Mouse (Mus musculus) left cerebral cortex, postnatal 14 days (tissue): ENCODE data around the gene Psma7. TPM values are rescaled to one million over a fixed set of nuclear protein-coding genes. Genes with fewer than 3 reads are reported as not detected.

Experiments used
- DNase-seq, 2 experiments: peaks; one replicate each; pipeline ENCODE4 v3.0.0; 2021 to 2022; ENCODE audit warnings: low spot score in 2 of 2, mixed read lengths in 1 of 2
- intact Hi-C: fragments of 180-260 bp; cut with DNase I; formaldehyde crosslinking; loops from one replicate; pipeline ENCODE4 v1.15.1; 2025
- total RNA-seq, 2 experiments: library from RNA; stranded (reverse); gene quantifications; 2 replicates each; pipeline ENCODE4 v1.2.3; 2021

Psma7 gene
- total RNA-seq, 2 experiments from 2014 or later: 190 to 195 TPM

DNA sequence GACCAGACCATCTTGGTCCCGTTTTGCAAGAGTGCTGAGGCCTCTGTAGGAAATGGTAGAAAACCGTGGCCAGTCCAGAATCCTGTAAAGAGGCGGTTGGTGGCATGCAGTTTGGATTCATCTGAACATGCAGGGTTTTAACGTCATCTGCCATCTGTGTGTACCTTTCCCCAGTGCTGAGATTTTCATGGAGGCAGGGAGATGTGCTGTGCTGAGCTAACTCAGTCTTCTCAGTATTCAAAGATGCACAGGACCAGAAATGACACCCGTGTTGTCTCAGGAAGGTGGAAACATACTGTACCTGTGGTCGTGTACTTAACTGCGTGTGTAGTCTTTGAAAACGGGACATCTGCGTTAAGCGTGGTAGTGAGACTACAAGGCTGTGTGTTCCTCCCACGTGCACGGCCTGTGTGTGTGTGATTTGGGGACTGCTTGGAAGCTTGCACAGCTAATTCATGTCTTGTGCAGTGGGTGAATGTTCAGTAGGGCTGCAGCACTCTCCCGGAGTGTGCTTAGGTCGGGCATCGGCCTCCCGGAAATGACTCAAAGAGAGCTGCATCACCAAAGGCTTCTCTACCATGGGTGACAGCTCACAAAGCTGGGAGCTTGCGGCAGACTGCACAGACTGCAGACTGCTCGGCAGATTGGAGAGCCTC lies 5.9 kb upstream of the Psma7 start:
- intact Hi-C loops: no loop called here
- peak in 1 of 2 experiments; percentile 70 for DNase-seq

DNA sequence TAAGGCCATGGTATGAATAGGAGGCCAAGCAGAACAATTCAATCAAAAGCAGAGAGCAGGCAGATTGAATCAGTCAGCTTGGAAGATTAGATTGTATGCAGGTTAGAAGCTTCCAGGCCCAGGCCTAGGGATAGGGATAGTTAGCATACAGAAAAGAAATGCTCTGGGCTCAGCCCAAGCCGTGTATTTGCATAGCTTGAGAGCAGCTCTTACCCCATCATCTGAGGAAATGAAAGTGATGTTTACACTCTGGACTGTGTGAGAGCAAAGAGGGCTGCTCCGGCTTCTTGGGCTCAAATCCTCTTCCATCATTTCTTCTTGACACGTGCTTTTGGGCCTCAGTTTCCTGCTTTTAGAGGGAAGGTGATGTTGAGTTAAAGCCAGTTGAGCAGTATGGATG lies 5.3 kb upstream of the Psma7 start:
- intact Hi-C loops: no loop called here
- no peak for DNase-seq

- peak; percentile 37 to 66 for DNase-seq
- intact Hi-C loops: no loop called here
Measured at GRCm38 (mm10) chr2:180045283-180045682, 3.0 kb upstream of the Psma7 start.

GRCm38 (mm10) chr2:180042858-180043515 lies 754 bp upstream of the Psma7 start:
- intact Hi-C loops: loop anchor here (1.0 to 5.0 kb wide), 2 partner anchors 18 to 66 kb away; partner anchors contain the start of gene Taf4
- DNase-seq: peak; percentile 72 to 81

GRCm38 (mm10) chr2:180041577-180042255 lies 517 bp downstream of the Psma7 start:
- intact Hi-C loops: loop anchor here (1.0 to 5.0 kb wide), 2 partner anchors 16 to 64 kb away; partner anchors contain the start of gene Taf4

GRCm38 (mm10) chr2:180040406-180040805 lies 1.8 kb downstream of the Psma7 start:
- intact Hi-C loops: loop anchor here (5.0 kb wide), 1 partner anchor 63 kb away; the partner anchor contains the start of gene Taf4
- DNase-seq: no peak

More at GRCm38 (mm10) chr2:180041577-180042255, 517 bp downstream of the Psma7 start:
- DNase-seq: peak in 1 of 2 experiments; percentile 54

DNA sequence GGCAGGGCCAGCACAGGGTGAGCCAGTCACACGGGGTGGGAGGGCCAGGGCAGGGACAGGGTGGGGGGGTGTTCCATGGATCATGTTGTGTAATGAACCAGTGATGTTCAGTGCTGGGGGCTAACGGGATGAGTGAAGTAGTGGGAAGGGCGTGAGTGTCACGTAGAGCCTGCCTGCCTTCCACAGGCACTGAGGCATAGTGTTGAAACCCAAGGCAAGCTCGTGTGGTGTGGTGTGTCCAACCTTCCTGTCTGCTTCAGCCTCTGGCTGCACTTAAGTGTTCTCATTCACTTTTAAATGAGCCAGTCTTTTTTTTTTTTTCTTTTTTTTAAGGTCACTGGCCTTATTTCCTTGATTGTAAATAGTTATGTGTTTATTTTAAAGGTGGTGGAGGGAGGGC lies 7.5 kb downstream of the Psma7 start:
- intact Hi-C loops: no loop called here
- no peak for DNase-seq

- intact Hi-C loops: no loop called here
- no peak for DNase-seq
Measured at GRCm38 (mm10) chr2:180033956-180034355, 8.3 kb downstream of the Psma7 start.

GRCm38 (mm10) chr2:180032925-180033324 lies 9.3 kb downstream of the Psma7 start:
- DNase-seq: no peak
- intact Hi-C loops: no loop called here

GRCm38 (mm10) chr2:180031270-180031669 lies 11.0 kb downstream of the Psma7 start:
- intact Hi-C loops: no loop called here

GRCm38 (mm10) chr2:180027768-180028167 lies 14.5 kb downstream of the Psma7 start:
- intact Hi-C loops: loop anchor here (2.0 kb wide), 1 partner anchor 111 kb away; no protein-coding TSS in a partner anchor
- DNase-seq: peak in 1 of 2 experiments; percentile 2

More at GRCm38 (mm10) chr2:180031270-180031669, 11.0 kb downstream of the Psma7 start:
- DNase-seq: no peak

DNA sequence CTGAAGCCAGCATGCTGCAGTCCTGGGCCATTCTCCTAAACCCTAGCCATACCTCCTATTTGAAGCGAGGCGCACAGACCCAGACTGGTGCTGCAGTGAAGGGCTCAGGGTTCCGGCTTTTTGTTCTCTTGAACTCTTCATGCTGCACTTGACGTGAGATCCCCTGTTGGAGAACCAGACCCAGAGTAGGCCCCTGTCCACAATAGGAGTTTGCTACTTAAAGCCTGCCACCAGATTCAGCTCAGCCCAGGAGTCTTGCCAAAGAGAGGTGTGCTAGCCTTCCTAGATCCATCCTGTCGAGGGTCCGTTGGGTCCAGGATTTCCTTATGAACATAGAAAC lies 16.4 kb downstream of the Psma7 start:
- intact Hi-C loops: loop anchor here (1.0 to 2.0 kb wide), 3 partner anchors 16 to 109 kb away; partner anchors contain the start of genes Psma7, Ss18l1 and Taf4
- DNase-seq: no peak

GRCm38 (mm10) chr2:180025135-180025860 lies 16.9 kb downstream of the Psma7 start:
- intact Hi-C loops: loop anchor here (1.0 to 2.0 kb wide), 2 partner anchors 17 to 48 kb away; partner anchors contain the start of genes Psma7, Ss18l1 and Taf4
- DNase-seq: peak; percentile 12 to 39

DNA sequence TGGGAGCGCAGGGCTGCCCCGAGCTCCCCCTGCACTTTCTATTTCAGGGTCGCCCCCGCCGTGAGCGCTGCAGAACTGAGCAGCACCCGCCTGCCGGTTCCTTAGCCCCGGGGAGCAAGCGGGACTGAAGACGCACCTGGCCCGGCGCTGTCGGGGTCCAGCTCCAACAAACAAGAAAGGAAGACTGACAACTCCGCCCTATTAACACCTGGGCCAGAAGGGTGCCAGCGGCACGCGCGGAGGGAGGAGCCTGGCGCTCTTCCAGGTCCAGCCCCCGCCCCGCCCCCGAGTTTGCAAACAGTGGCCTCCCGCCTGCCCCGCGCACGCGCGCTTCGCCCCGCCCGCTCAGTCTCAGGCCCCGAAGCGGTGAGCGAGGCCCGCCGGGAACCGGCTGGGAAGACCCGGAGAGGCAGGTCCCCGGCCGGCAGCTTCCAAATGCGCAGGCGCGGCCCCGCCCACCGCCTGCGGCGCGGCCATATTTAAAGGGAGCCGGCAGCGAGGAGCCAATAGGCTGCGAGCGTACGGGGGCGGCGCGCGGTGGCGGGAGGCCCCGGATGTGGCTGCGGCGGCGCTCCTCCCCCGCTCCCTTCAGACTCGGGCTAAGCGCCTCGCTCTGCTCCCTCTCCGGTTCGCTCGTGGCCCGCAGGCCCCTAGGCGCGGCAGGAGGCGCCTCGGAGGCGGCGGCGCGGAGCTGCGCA lies 17.7 kb downstream of the Psma7 start, which contains the start of gene Lsm14b:
Gene Lsm14b, plus strand, starts transcription at position 587 of the 698 bp plus-strand sequence.
- intact Hi-C loops: loop anchor here (1.0 to 2.0 kb wide), 2 partner anchors 18 to 48 kb away; partner anchors contain the start of genes Psma7, Ss18l1 and Taf4
- peak; percentile 98 to 99 for DNase-seq

DNA sequence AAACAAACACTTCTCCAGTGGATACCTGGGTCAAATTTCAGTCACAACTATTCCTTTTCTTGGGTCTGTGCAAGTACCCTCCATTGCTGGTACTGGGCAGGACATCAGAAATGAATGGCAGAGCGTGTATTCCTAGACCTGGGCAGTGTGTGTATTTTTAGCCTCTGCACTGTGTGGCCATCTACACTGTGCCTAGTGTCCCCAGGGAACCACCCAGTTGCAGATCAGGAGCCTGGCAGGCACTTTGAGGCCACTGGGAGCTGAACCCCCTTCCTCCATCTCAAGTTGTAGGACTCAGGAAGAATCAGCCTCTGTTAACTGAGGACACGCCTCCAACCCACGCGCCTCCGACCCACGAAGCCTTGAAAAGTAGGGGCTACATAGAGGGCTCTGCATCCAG lies 19.5 kb downstream of the Psma7 start:
- DNase-seq: no peak
- intact Hi-C loops: no loop called here

- DNase-seq: no peak
- intact Hi-C loops: no loop called here
Measured at GRCm38 (mm10) chr2:180020919-180021318, 21.3 kb downstream of the Psma7 start.

GRCm38 (mm10) chr2:180020091-180020661 lies 22.1 kb downstream of the Psma7 start:
- intact Hi-C loops: no loop called here
- DNase-seq: peak in 1 of 2 experiments; percentile 52

GRCm38 (mm10) chr2:180018573-180018972 lies 23.7 kb downstream of the Psma7 start:
- intact Hi-C loops: no loop called here
- no peak for DNase-seq
